Comparison of ENCODE assay signal across 11 mouse cellular contexts in the genomic region with DNA sequence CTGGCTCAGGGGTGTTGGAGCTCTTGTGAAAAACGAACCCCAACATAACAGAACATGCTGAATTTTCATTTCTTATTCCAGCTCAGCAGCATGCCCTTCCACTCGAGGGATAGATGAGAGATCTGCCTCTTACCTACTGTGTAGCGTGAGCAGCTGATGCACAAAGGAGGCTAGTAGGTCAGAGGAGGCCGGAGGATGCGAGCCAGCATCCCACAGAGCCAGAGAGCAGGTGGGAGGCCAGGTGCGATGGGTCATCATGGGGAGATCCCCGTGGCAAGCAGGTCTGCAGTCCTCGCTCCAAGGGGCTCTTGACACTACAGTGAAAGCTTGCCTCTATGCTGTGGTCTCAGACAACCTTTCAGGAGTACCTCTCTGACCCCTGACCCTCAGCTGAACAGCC.
A peak's percentile ranks its signal among the peaks of the same experiment; 100 is the strongest.
DNase-seq lines count a peak whose midpoint lies in the region; ATAC-seq lines count a peak whose summit lies in the region.
"Had no signal": no experiment of that assay in that cellular context is flagged by ENCODE, and none has a peak within 500 bp of the region (broad histone marks: within the 10 kb centered on the region; RNA-seq: fewer than 3 reads in every experiment).

No protein-coding gene starts in this region.

- H3K9ac ChIP-seq in hindbrain, embryonic 11.5 days (ENCODE audit: low read depth, low read length), result no peak overlapping the region
- no peak overlapping the region for H3K9ac ChIP-seq in hindbrain, embryonic 16.5 days (ENCODE audit: low read depth, low read length)
- H3K9ac ChIP-seq in limb, embryonic 11.5 days (ENCODE audit: low read length), result no peak overlapping the region
- H3K9ac ChIP-seq: heart, embryonic 15.5 days had no signal

- DNase-seq in hindbrain, embryonic 11.5 days (ENCODE audit: low spot score), result no peak
- DNase-seq in brain, adult 2 months (ENCODE audit: low read depth, low spot score), result peak; percentile 51
- DNase-seq in cerebellum, postnatal 10 days, result peak; percentile 44 to 46
- DNase-seq in limb, embryonic 11.5 days (ENCODE audit: low spot score), result peak; percentile 22
- no peak for DNase-seq in c-Kit-positive CD71-positive TER-119-positive erythroid progenitor cells, embryonic 14.5 days (ENCODE audit: low spot score)
- DNase-seq in right cerebral cortex, adult 18-20 months, result no peak
- DNase-seq: lung, adult 2 months; retina, postnatal 1 day had no signal

- H3K9me3 ChIP-seq in hindbrain, embryonic 11.5 days (ENCODE audit: control insufficient read depth, low read length), result no peaks in the 10 kb centered on the region
- no peaks in the 10 kb centered on the region for H3K9me3 ChIP-seq in hindbrain, embryonic 16.5 days (ENCODE audit: control insufficient read depth, low read length)
- no peaks in the 10 kb centered on the region for H3K9me3 ChIP-seq in limb, embryonic 11.5 days (ENCODE audit: control insufficient read depth, low read length)
- H3K9me3 ChIP-seq: heart, embryonic 15.5 days had no signal

- no peaks in the 10 kb centered on the region for H3K36me3 ChIP-seq in hindbrain, embryonic 11.5 days (ENCODE audit: control insufficient read depth, insufficient read depth, low read length)
- no peaks in the 10 kb centered on the region for H3K36me3 ChIP-seq in hindbrain, embryonic 16.5 days (ENCODE audit: control insufficient read depth, insufficient read depth, low read length)
- H3K36me3 ChIP-seq in limb, embryonic 11.5 days (ENCODE audit: control insufficient read depth, insufficient read depth, low read length), result no peaks in the 10 kb centered on the region
- H3K36me3 ChIP-seq: heart, embryonic 15.5 days had no signal

- H3K27me3 ChIP-seq in hindbrain, embryonic 11.5 days (ENCODE audit: control insufficient read depth, insufficient read depth, low read length), result no peaks in the 10 kb centered on the region
- H3K27me3 ChIP-seq in hindbrain, embryonic 16.5 days (replicated peaks; ENCODE audit: control insufficient read depth, insufficient read depth, low read length), result no peaks in the 10 kb centered on the region
- H3K27me3 ChIP-seq in limb, embryonic 11.5 days (ENCODE audit: control insufficient read depth, insufficient read depth, low read length), result no peaks in the 10 kb centered on the region
- H3K27me3 ChIP-seq: heart, embryonic 15.5 days had no signal

- no peak overlapping the region for H3K4me2 ChIP-seq in hindbrain, embryonic 11.5 days (replicated peaks; ENCODE audit: low read depth, low read length)
- H3K4me2 ChIP-seq in hindbrain, embryonic 16.5 days (ENCODE audit: low read length), result no peak overlapping the region
- H3K4me2 ChIP-seq in limb, embryonic 11.5 days (ENCODE audit: low read depth, severe bottlenecking), result no peak overlapping the region
- H3K4me2 ChIP-seq: heart, embryonic 15.5 days had no signal

- H3K27ac ChIP-seq in hindbrain, embryonic 11.5 days (ENCODE audit: low read depth, low read length), result no peak overlapping the region
- H3K27ac ChIP-seq in hindbrain, embryonic 16.5 days (ENCODE audit: low read depth, low read length), result no peak overlapping the region
- H3K27ac ChIP-seq in limb, embryonic 11.5 days (replicated peaks; ENCODE audit: low read depth, low read length), result no peak overlapping the region
- H3K27ac ChIP-seq: heart, embryonic 15.5 days had no signal

- no peak overlapping the region for H3K4me3 ChIP-seq in hindbrain, embryonic 11.5 days (ENCODE audit: low read depth, low read length)
- no peak overlapping the region for H3K4me3 ChIP-seq in hindbrain, embryonic 16.5 days (ENCODE audit: low read length)
- no peak overlapping the region for H3K4me3 ChIP-seq in limb, embryonic 11.5 days (ENCODE audit: low read depth, low read length)
- H3K4me3 ChIP-seq: heart, embryonic 15.5 days had no signal

- no peaks in the 10 kb centered on the region; the same call in 1 of the 2 replicates for H3K4me1 ChIP-seq in hindbrain, embryonic 11.5 days (replicated peaks; ENCODE audit: control insufficient read depth, insufficient read depth, low read length)
- peaks cover 12% of the 10 kb centered on the region for H3K4me1 ChIP-seq in hindbrain, embryonic 16.5 days (ENCODE audit: control insufficient read depth, insufficient read depth, low read depth, low read length)
- H3K4me1 ChIP-seq in limb, embryonic 11.5 days (ENCODE audit: control insufficient read depth, insufficient read depth, low read length), result peaks cover 5% of the 10 kb centered on the region; the same call in 1 of the 2 replicates

- whole genome bisulfite sequencing in hindbrain, embryonic 11.5 days, result 43% methylated on average over 8 of the region's 8 CpGs
- WGBS in hindbrain, embryonic 16.5 days, result 49% methylated on average over 8 of the region's 8 CpGs
- 60% methylated on average over 8 of the region's 8 CpGs for WGBS in limb, embryonic 11.5 days

- ATAC-seq in hindbrain, embryonic 11.5 days (ENCODE audit: low FRiP score), result peak; percentile 20; the same call in 1 of the 2 replicates
- ATAC-seq in hindbrain, embryonic 16.5 days, result no peak
- ATAC-seq in limb, embryonic 11.5 days (ENCODE audit: insufficient number of reproducible peaks, low FRiP score, low TSS enrichment, low read depth), result no peak
- ATAC-seq: forebrain, embryonic 14.5 days had no signal

Comparison
In these comparisons a context has a peak if more than half of its experiments do, and no peak if none do; other contexts are left out.
1. DNase-seq: peak in brain, adult 2 months (single experiment), cerebellum, postnatal 10 days (2 of 2) and limb, embryonic 11.5 days (single experiment); none in hindbrain, embryonic 11.5 days (single experiment), c-Kit-positive CD71-positive TER-119-positive erythroid progenitor cells, embryonic 14.5 days (single experiment) and right cerebral cortex, adult 18-20 months (single experiment).